Mouse (Mus musculus) intestine, embryonic 15.5 days (tissue): ENCODE measurements at regions not wholly inside any gene's neighbourhood (a gene's known extent, or its start where the extent isn't known, plus 50 kb on each side); places are given as distances from the start of the nearest gene placed in this dataset.
A peak's percentile ranks its signal among the peaks of the same experiment; 100 is the strongest.

Experiments
- ATAC-seq: fragments of 200-750 bp; cut with Nextera tagmentation; 2 replicates; pipeline ENCODE4 v1.8.0; 2017; ENCODE audit warnings: moderate TSS enrichment, moderate library complexity
- H3K27ac ChIP-seq: fragments of 300-500 bp; sonication (generic); 2 replicates; pipeline ENCODE4 v1.5.1; 2015; ENCODE audit warnings: mild to moderate bottlenecking, inconsistent platforms
- H3K27me3 ChIP-seq: fragments of 300-500 bp; sonication (generic); replicated peaks from 2 replicates; pipeline ENCODE4 v1.6.1; 2015; ENCODE audit warnings: inconsistent platforms
- H3K36me3 ChIP-seq: fragments of 300-500 bp; sonication (generic); 2 replicates; pipeline ENCODE4 v1.6.1; 2015; ENCODE audit warnings: inconsistent platforms
- H3K4me1 ChIP-seq: fragments of 300-500 bp; sonication (generic); replicated peaks from 2 replicates; pipeline ENCODE4 v1.6.1; 2015; ENCODE audit warnings: inconsistent platforms
- H3K4me2 ChIP-seq: fragments of 300-500 bp; sonication (generic); replicated peaks from 2 replicates; pipeline ENCODE4 v1.6.1; 2015; ENCODE audit warnings: mild to moderate bottlenecking, inconsistent platforms
- H3K4me3 ChIP-seq: fragments of 300-500 bp; sonication (generic); replicated peaks from 2 replicates; pipeline ENCODE4 v1.5.1; 2015; ENCODE audit warnings: inconsistent platforms
- H3K9ac ChIP-seq: fragments of 300-500 bp; sonication (generic); 2 replicates; pipeline ENCODE4 v1.6.1; 2015; ENCODE audit warnings: inconsistent platforms
- H3K9me3 ChIP-seq: fragments of 300-500 bp; sonication (generic); 2 replicates; pipeline ENCODE4 v1.6.1; 2016; ENCODE audit warnings: inconsistent platforms
- WGBS: fragments of 180-500 bp; shearing (Covaris S2); methylation state at CpG from one replicate; pipeline ENCODE4 v1.1.7; 2015; 5-methylcytosine and 5-hydroxymethylcytosine counted together

- Histone ChIP-seq H3K27ac (no peak overlapping the region), H3K9ac (no peak overlapping the region)
These were observed 180.7 kb upstream of the Azi2 start for GRCm38 (mm10) chr9:117859580-117860045.

GRCm38 (mm10) chr9:117843531-117843930, 196.8 kb upstream of the Azi2 start:
- no peaks in the 10 kb centered on the region for H3K4me1 ChIP-seq
- no peak overlapping the region for H3K27ac ChIP-seq
- H3K4me3 ChIP-seq = no peak overlapping the region
- ATAC-seq = no peak
- H3K4me2 ChIP-seq = no peak overlapping the region
- 71% methylated on average over 4 of the region's 4 CpGs for WGBS
- no peaks in the 10 kb centered on the region for H3K36me3 ChIP-seq
- H3K9me3 ChIP-seq = no peaks in the 10 kb centered on the region
- H3K9ac ChIP-seq = no peak overlapping the region
- H3K27me3 ChIP-seq = no peaks in the 10 kb centered on the region

More at GRCm38 (mm10) chr9:117859580-117860045, 180.7 kb upstream of the Azi2 start:
- WGBS = 33% methylated on average over 16 of the region's 16 CpGs
- no peak overlapping the region for H3K4me3 ChIP-seq
- H3K27me3 ChIP-seq = no peaks in the 10 kb centered on the region
- H3K36me3 ChIP-seq = no peaks in the 10 kb centered on the region
- H3K9me3 ChIP-seq = no peaks in the 10 kb centered on the region
- no peak overlapping the region for H3K4me2 ChIP-seq
- 0 out of 2 replicates have a peak, but pooled peaks cover 3% of the 10 kb centered on the region for H3K4me1 ChIP-seq
- no peak; the same call in 1 of the 2 replicates for ATAC-seq

- H3K9ac ChIP-seq = no peak overlapping the region
- ATAC-seq = no peak
- no peaks in the 10 kb centered on the region for H3K4me1 ChIP-seq
- no peaks in the 10 kb centered on the region for H3K9me3 ChIP-seq
- H3K27ac ChIP-seq = no peak overlapping the region
- no peaks in the 10 kb centered on the region for H3K27me3 ChIP-seq
- H3K36me3 ChIP-seq = no peaks in the 10 kb centered on the region
- no peak overlapping the region for H3K4me2 ChIP-seq
- WGBS = 60% methylated on average over 12 of the region's 12 CpGs
- no peak overlapping the region for H3K4me3 ChIP-seq
These were observed 203.5 kb upstream of the Azi2 start for GRCm38 (mm10) chr9:117836696-117837380.

- no peaks in the 10 kb centered on the region for H3K4me1 ChIP-seq
- H3K27me3 ChIP-seq = no peaks in the 10 kb centered on the region
- H3K9me3 ChIP-seq = no peaks in the 10 kb centered on the region
- ATAC-seq = no peak
- no peak overlapping the region for H3K4me3 ChIP-seq
- no peak overlapping the region for H3K4me2 ChIP-seq
- 70% methylated on average over 6 of the region's 6 CpGs for WGBS
- no peak overlapping the region for H3K9ac ChIP-seq
- no peak overlapping the region for H3K27ac ChIP-seq
- no peaks in the 10 kb centered on the region for H3K36me3 ChIP-seq
These were observed 203.9 kb upstream of the Rbms3 start for GRCm38 (mm10) chr9:117833586-117833985.

GRCm38 (mm10) chr9:117814661-117815060, 184.9 kb upstream of the Rbms3 start:
- no peaks in the 10 kb centered on the region for H3K4me1 ChIP-seq
- ATAC-seq = no peak
- no peak overlapping the region for H3K9ac ChIP-seq
- H3K4me3 ChIP-seq = no peak overlapping the region
- no peaks in the 10 kb centered on the region for H3K27me3 ChIP-seq
- H3K4me2 ChIP-seq = no peak overlapping the region
- H3K9me3 ChIP-seq = no peaks in the 10 kb centered on the region
- no peak overlapping the region for H3K27ac ChIP-seq
- no peaks in the 10 kb centered on the region for H3K36me3 ChIP-seq
- 49% methylated on average over 4 of the region's 4 CpGs for WGBS

GRCm38 (mm10) chr9:117813216-117813615, 183.5 kb upstream of the Rbms3 start:
- H3K4me3 ChIP-seq = no peak overlapping the region
- H3K9me3 ChIP-seq = no peaks in the 10 kb centered on the region
- no peak for ATAC-seq
- WGBS = 62% methylated on average over 9 of the region's 9 CpGs
- no peak overlapping the region for H3K4me2 ChIP-seq
- H3K27ac ChIP-seq = no peak overlapping the region
- H3K36me3 ChIP-seq = no peaks in the 10 kb centered on the region
- no peak overlapping the region for H3K9ac ChIP-seq
- H3K4me1 ChIP-seq = no peaks in the 10 kb centered on the region
- H3K27me3 ChIP-seq = no peaks in the 10 kb centered on the region

GRCm38 (mm10) chr9:117805812-117806211, 176.1 kb upstream of the Rbms3 start:
- H3K9ac ChIP-seq = no peak overlapping the region
- no peak overlapping the region for H3K27ac ChIP-seq
- H3K27me3 ChIP-seq = no peaks in the 10 kb centered on the region
- WGBS = 70% methylated on average over 9 of the region's 9 CpGs
- no peaks in the 10 kb centered on the region for H3K36me3 ChIP-seq
- H3K4me1 ChIP-seq = no peaks in the 10 kb centered on the region
- no peak overlapping the region for H3K4me3 ChIP-seq
- peak; percentile 62; the same call in 1 of the 2 replicates for ATAC-seq
- no peak overlapping the region for H3K4me2 ChIP-seq
- H3K9me3 ChIP-seq = no peaks in the 10 kb centered on the region

GRCm38 (mm10) chr9:117784186-117784591, 154.5 kb upstream of the Rbms3 start:
- Histone ChIP-seq H3K9ac (no peak overlapping the region), H3K4me1 (no peaks in the 10 kb centered on the region), H3K4me2 (no peak overlapping the region), H3K27me3 (no peaks in the 10 kb centered on the region), H3K4me3 (no peak overlapping the region), H3K27ac (no peak overlapping the region), H3K36me3 (no peaks in the 10 kb centered on the region), H3K9me3 (no peaks in the 10 kb centered on the region)
- ATAC-seq = no peak
- 43% methylated on average over 5 of the region's 5 CpGs for WGBS

- Histone ChIP-seq H3K4me1 (no peaks in the 10 kb centered on the region), H3K4me3 (no peak overlapping the region)
- no peak for ATAC-seq
These were observed 124.9 kb upstream of the Rbms3 start for GRCm38 (mm10) chr9:117754651-117755050.

GRCm38 (mm10) chr9:117753466-117753865, 123.8 kb upstream of the Rbms3 start:
- 72% methylated on average over 3 of the region's 3 CpGs for WGBS
- Histone ChIP-seq H3K9ac (no peak overlapping the region), H3K4me2 (no peak overlapping the region), H3K9me3 (no peaks in the 10 kb centered on the region), H3K4me3 (no peak overlapping the region), H3K27me3 (no peaks in the 10 kb centered on the region), H3K4me1 (no peaks in the 10 kb centered on the region), H3K27ac (no peak overlapping the region), H3K36me3 (no peaks in the 10 kb centered on the region)
- ATAC-seq = no peak

More at GRCm38 (mm10) chr9:117754651-117755050, 124.9 kb upstream of the Rbms3 start:
- 93% methylated on average over 6 of the region's 6 CpGs for WGBS
- H3K36me3 ChIP-seq = no peaks in the 10 kb centered on the region
- H3K27ac ChIP-seq = no peak overlapping the region
- H3K9me3 ChIP-seq = no peaks in the 10 kb centered on the region
- no peak overlapping the region for H3K9ac ChIP-seq
- H3K27me3 ChIP-seq = no peaks in the 10 kb centered on the region
- H3K4me2 ChIP-seq = no peak overlapping the region

GRCm38 (mm10) chr9:117744906-117745305, 115.2 kb upstream of the Rbms3 start:
- H3K4me1 ChIP-seq = no peaks in the 10 kb centered on the region
- no peaks in the 10 kb centered on the region for H3K36me3 ChIP-seq
- no peak overlapping the region for H3K4me3 ChIP-seq
- no peaks in the 10 kb centered on the region for H3K27me3 ChIP-seq
- H3K9me3 ChIP-seq = no peaks in the 10 kb centered on the region
- 88% methylated on average over 8 of the region's 8 CpGs for WGBS
- no peak for ATAC-seq
- no peak overlapping the region for H3K9ac ChIP-seq
- H3K4me2 ChIP-seq = no peak overlapping the region
- no peak overlapping the region for H3K27ac ChIP-seq

GRCm38 (mm10) chr9:117729366-117729765, 99.7 kb upstream of the Rbms3 start:
- no peak overlapping the region for H3K9ac ChIP-seq
- no peak overlapping the region for H3K4me3 ChIP-seq
- H3K36me3 ChIP-seq = no peaks in the 10 kb centered on the region
- 85% methylated on average over 6 of the region's 6 CpGs for WGBS
- ATAC-seq = no peak
- H3K4me2 ChIP-seq = no peak overlapping the region
- H3K27me3 ChIP-seq = no peaks in the 10 kb centered on the region
- H3K4me1 ChIP-seq = no peaks in the 10 kb centered on the region
- no peak overlapping the region for H3K27ac ChIP-seq
- H3K9me3 ChIP-seq = no peaks in the 10 kb centered on the region

GRCm38 (mm10) chr9:117720161-117720598, 90.5 kb upstream of the Rbms3 start:
- no peak overlapping the region for H3K4me3 ChIP-seq
- H3K9ac ChIP-seq = no peak overlapping the region
- H3K4me1 ChIP-seq = 0 out of 2 replicates have a peak, but pooled peaks cover 5% of the 10 kb centered on the region
- WGBS = 63% methylated on average over 7 of the region's 7 CpGs
- H3K9me3 ChIP-seq = no peaks in the 10 kb centered on the region
- ATAC-seq = no peak
- H3K27ac ChIP-seq = no peak overlapping the region
- no peaks in the 10 kb centered on the region for H3K36me3 ChIP-seq
- no peaks in the 10 kb centered on the region for H3K27me3 ChIP-seq
- no peak overlapping the region for H3K4me2 ChIP-seq
